Mouse (Mus musculus): ENCODE results near the gene Gm11214.

Gene Gm11214

DNA sequence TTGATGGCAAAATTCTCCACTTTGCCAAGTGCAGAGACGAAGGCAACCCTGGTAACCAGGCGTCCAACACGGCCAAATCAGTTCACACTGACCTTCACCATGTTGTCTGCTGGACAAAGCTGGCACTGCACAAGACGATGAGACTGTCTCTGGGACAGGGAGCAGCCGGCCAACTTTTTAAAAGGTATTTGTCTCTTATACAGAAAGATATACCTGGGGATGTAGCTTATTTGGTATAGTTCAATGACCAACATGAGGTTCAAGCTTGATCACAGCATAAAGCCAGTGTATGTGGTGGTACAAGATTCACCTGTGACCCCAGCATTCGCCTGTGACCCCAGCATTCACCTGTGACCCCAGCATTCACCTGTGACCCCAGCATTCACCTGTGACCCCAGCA, at the start of gene Gm11214:
TSS of gene Gm11214 (minus strand) at position 101 of the 400 bp plus-strand sequence.
- no peak for DNase-seq

DNA sequence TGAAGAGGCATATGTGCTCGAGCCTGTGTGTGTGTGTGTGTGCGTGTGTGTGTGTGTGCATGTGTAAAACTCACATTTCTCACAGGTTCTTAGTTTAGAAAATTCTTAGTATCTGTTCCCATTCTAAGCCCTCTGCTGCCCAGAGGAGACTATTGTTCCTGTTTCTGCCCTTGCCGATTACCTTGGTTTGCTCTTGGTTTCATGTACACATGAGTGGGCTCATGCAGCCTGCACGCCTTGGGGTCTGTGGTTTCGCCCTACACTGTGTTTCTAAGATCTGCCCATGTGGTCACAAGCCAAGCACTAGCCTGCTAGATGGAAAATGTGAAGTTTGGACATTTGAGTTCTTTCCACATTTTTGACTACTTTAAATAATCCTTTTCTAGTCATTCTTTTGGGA, 48.7 kb upstream of the Gm11214 start:
- DNase-seq, result no peak

DNA sequence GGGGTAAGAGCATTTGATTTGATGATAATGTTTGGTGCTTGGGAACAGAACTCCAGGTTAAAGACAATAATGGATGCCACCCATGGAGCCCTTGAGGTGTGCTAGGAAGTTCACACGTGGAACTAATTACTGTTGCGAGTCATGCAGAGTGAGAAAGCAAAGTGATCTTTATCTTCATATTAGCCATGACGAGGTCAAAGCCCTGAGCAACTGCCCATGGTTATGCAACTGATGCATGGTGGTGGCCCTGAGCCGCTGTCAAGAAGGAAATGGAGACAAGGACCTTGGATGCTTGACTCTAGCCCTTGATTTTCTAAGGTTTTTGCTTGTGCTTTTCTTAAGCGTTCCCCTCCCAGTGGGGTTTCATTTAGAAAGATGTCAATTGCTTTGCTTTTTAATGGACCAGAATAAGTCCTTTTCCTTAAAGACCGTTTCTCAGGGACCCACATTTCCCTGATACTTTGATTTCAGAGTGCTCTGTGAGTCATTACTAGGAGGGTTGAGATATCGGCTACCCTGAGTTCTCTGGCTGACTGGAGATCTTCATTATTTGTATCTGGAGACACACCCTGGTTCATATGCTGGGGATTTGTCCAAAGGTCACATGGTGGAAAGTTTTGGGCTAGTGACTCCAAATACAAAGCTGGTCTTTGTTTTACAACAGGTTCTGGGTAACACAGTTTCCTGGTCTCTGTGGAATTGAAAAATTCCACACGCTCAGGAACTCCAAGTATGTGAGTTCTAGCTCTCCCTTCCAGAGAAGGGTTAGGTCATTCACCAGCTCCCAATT, 47.4 kb upstream of the Gm11214 start:
- DNase-seq, result no peak

DNA sequence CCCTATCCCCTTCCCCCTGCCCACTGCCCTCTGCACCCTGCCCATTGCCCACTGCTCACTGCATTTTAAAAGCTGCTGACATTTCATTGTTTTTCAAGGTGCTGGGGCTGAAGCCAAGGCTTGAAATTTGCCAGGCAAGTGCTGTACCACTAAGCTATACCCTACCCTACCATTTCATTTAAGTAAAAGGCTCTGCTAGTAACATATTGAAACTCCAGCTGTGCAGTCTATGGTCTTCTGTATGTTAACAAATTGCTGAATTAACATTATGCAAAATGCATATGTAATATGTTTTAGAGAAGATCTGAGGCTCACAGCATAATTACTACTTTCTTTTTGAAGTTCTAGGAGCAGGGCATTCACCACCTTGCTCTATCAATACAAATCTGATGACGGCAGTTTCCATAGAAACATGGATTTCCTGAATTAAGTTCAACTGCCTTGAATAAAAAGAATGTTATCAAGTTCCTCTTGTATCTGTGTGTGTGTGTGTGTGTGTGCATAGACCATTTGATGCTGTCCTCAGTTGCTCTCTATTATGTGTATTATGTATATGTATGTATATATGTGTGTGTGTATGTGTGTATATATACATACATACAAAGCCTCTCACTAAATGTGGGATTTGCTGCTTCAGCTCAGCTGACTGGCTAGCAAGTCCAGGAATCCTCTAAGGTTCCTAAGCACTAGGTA, 43.2 kb upstream of the Gm11214 start:
- no peak for DNase-seq

DNA sequence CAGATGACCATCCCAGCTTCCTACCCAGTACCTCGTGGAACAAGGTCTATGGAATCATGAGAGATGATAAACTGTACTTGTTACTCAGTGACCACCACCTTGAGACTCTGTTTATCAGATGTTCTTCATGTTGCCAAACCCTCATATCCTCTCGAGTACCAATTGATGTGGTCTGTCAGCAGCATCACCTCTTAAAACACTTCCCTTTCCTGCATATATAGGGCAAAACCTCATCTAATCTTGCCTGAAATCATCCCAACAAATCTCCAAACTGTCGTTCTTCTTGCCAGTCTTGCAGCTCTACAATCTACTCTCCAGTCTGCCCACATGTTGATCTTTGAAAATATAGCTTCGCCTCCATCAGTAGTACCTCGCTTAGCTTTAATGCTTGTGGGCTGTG, 41.1 kb upstream of the Gm11214 start:
- no peak for DNase-seq

DNA sequence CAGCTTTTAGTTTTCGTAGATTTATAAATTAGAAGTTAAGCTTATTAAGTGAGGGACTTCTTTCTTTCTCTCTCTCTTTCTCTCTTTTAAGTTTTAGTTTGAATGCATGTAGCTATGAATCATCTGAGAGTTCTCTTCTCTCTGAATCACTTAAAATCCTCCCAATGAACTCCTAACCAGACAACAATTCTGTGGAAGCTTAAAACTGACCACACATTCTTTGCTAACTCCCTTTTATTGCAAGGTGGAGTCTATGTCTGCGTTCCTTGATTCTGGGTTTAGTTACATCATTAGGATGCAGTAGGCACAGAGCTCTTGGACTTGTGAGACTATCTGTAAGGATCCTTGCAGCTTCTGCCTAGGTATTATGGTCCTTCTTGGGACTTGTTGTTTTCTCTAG, 40.5 kb upstream of the Gm11214 start:
- no peak for DNase-seq

DNA sequence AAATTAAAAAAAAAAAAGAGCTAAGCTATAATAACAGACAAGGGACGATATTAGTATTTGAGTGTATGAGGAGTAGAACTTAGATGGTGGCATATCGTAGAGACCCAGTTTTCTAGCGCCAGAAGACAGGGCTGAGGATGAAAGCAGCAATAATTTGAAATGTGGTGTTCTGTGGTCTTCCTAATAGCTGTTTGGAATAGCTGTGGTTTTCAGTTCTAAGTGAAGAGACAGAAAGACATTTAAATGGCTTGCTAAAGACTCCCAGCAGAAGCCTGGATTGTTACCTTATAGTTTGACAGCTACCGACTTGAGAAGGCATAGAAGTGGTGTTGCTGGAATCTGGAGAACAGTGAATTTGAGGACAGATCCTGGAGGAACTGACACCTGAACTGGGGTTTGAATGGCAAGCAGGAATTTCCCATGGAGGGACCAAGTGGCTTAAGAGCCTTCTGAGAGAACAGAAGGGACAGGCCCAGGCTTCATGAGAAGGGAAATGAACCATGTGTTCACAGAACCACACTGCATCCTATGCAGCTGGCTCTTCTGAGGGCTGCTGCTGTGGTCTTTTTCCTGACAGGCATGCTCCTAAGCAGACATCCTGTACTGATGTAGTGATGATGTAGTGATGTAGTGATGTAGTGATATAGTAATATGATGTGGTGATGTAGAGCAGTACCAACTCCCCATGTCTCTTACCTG, 39.0 kb upstream of the Gm11214 start:
- no peak for DNase-seq

DNA sequence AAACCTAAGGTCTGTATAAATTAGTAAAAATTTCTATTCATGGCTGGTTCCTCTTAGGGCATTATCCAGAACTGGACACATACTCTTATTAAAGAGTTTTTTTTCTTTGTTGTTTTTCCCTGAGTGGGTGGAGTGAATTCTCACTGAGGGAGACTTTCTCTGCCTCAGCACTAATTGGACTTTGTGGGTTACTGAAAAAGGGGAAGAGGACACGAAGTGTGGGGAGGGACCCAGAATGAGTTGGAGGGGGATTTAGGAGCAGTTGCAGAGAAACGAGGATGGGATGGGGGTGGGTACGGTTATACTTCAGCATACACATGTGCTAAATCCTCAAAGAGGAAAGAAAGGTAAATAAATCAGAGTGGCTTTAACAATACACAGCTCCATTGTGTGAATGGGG, 36.6 kb upstream of the Gm11214 start:
- DNase-seq, result no peak

DNA sequence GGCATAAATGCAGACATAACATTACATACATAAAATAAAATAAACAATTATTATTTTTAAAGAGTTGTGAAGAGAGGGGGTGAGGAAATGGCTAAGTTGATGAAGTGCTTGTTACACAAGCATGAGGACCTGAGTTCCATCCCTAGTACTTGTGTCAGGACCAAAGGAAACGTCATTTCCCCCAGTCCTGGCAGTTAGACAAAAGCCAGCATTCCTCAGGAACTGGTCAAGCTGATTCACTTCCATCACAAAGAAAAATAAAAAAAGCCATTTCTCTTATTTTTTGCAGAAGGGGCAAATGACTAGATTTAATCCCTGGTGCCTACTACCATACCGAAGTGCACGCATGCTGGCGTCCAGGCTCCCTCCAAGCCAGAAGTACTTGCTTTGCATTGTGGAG, 33.7 kb upstream of the Gm11214 start:
- DNase-seq, result no peak

DNA sequence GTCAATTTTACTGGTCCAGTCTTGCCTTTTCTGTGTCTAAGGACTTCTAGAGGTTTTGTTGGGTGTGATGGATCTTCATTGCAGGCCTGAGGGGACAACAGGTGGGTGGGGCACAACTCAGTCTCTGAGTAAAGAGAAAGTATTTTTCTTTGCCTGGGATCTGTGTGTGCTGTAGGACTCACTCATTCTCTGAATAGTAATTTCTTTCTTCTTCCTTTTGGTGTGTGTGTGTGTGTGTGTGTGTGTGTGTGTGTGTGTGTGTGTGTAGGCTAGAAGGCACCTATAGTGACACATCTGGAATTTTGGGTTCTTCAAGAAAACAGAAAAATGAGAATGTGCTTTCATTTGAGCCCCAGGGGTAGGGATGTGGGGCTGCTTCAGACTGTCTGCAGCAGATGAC, 29.2 kb upstream of the Gm11214 start:
- DNase-seq, result peak in 1 of 2 experiments; percentile 75

DNA sequence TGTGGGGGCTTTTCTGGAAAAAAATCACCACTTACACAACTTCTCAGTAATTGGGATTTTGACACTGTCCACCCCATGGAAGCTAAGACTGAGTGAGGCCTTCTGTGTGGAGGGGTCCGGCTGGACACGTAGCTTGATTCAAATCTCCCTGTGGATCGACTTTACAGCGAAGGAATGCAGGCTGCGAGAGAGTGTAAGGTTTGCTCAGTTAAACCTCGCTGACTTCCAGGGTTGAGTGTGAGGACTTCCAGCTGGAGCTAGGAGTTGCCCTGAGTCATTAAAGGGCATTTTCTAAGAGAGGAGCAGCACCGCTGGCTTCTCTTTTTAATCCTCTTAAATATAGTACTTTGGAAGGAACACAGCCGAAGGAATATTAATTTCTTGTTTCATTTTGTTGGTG, 24.2 kb upstream of the Gm11214 start:
- peak in 1 of 2 experiments; percentile 3 for DNase-seq

DNA sequence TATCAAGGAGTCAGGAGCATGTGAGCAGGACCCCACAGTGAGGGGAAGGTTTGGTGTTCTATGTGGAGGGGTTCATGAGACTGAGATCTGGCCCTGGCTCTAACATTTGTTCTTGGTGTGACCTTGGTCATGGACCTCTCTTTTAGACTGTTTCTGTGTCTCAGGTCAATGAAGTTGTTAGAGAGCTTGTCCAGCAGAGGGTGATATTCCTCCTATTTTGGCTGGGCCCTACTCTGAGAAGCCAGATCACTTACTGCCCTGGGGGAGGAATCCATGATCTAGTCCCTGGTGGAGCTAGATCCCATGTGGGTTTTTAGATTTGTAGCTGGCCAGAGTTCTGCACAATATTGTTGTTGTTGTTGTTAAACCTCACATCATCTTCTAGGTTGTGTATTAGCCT, 23.0 kb upstream of the Gm11214 start:
- DNase-seq, result peak in 1 of 2 experiments; percentile 65

DNA sequence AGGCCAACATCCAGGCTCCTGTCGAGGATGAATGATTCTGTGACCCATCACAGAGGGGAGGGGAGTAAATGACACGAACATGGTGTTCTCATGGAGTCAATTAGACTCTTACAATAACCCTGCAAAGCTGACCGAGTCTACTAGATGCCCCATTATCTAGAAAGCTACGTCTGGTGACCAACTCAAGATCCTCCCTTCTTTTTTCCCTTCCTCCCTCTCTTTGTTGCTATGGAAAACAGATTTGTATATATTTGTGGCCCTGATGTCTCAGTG, 22.0 kb upstream of the Gm11214 start:
- no peak for DNase-seq

DNA sequence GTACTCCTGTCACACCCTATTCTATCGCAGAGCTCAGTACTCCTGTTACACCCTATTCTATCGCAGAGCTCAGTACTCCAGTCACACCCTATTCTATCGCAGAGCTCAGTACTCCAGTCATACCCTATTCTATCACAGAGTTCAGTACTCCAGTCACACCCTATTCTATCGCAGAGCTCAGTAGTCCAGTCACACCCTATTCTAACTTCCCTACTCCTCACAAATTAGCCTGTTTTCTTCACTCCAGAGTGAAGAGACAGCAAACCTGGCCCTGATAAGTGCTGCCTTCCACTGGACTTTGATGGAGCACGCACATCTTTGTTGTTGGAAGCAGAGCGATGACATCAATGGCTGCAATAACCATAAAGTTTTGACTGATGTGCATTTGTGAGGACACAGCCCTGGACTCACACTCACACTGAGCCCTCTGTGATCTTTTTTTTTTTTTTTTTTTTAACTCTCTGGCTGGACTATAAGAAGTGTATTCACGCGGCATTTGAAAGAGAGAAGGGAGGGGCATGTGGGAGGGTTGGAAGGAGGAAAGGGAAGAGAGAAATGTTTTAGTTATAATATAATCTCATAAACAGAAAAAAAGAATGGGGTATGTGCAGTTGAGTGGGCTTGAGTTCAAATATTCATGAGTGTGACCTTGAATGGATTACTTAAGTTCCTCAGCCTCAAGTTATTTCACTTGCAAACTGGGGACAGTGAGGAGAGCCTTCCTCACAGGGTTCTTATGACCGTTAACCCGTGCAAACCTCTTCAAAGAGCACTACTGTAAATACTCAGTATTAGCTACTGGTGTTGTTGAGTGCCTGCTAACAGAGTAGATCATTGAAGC, 21.5 kb upstream of the Gm11214 start:
- no peak for DNase-seq

DNA sequence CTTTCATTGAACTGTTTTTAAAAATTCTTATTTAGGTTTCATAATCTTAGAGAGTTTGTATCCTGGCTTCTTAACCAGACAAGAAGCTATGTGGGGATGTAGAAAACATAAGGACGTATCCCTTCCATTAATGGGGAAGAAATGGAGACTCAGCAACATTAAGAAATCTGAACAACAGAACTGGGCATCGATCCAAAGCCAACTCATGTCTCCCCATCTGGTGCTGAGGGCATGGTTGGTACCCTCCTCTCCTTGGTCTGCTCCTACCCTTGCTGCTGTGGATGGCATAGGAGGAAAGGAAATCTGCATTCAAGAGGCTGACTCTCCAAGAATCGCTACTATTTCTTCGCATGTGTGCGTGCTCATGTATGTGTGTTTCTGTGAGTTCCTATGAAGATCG, 20.5 kb upstream of the Gm11214 start:
- DNase-seq, result no peak

DNA sequence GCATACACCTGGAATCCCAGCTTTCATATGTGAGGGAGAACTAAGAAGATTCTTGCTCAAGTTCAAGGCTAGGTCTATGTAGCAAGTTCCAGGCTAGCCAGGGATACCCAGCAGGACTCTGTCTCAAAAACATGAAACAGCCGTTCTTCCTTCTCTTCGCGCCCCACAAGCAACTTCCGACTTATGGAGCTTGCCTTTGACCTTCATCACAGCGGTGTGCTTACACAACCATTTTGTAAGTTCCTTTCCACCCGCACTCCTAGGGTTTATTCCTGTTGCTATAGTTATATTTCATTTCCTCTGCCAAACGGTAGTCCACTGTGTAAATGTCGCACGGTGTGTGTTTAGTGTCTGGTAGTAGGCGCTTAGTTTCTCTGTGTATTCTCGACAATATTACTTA, 19.9 kb upstream of the Gm11214 start:
- DNase-seq, result no peak

DNA sequence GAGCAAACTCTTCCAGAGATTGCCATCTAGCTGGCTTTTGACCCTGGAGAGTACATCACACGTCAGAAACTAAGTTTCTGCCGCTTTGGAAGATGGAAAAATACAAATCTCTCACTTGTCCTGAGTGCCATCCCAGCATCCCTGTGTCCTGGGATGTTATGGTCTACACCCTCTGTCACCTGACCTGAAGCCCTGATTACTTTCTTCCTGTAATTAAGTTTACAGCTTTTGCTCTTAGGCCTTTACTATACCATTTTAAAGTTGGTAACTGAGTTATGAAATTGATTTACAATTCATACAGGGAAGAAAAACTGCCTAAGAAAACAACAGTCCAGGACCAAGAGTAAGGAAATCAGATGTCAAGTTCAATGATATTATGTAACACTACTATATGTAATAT, 19.3 kb upstream of the Gm11214 start:
- no peak for DNase-seq

DNA sequence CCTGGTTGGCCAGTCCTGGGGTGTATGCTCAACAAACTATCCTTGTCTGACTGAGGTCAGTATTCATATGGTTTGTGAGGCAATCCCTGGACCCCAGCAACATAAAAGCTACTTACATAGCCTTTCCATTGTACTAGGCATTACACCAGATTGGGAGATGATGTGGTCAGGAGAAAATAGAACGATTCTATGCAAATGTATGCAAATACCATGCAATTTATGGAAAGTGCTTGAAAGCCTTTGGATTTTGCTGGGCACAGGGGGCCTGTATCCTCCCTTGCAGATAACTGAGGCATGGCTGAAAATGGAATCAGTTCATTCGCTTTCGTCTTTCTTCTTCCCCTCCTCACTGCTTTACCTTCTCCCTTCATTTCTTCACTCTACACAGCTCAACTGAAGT, 18.4 kb upstream of the Gm11214 start:
- DNase-seq, result no peak

DNA sequence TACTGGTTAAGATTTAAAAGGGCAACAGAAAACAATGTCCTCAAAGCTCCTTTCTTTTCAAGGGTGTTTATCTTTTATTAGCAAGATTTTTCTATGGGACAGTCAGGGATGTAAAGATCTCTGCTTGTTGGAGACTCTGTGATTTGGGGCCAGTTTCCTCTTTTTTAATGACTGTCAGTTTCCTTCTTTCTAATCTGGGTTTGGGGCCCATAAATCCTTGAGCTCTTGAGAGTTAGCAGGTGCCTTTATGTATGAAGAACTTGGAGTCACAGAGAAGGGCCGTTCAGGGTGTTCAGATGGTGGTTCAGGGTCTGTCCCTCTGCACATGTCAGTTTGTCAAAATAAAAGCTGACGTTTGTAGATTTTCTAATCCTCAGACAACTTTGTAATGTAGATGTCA, 11.9 kb upstream of the Gm11214 start:
- DNase-seq, result no peak

DNA sequence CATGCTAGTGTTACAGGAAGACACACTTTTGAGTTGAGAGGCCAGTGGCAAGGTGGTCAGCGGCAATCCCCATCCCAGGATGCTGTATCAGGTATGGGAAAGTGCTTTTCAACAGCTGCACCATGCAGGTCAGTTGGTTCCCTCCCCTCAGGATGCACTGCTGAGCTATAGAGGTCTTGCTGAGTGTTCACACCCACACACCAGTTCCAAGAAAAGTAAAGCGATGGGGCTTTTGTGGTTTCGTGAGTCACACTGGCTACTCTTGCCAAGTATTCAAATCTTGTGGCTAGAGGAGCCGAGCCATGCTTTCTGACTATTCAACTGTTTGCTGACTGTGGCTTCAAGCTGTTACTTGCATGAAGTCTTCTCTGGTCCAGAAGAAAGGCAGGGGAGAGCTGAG, 5.1 kb upstream of the Gm11214 start:
- no peak for DNase-seq

DNA sequence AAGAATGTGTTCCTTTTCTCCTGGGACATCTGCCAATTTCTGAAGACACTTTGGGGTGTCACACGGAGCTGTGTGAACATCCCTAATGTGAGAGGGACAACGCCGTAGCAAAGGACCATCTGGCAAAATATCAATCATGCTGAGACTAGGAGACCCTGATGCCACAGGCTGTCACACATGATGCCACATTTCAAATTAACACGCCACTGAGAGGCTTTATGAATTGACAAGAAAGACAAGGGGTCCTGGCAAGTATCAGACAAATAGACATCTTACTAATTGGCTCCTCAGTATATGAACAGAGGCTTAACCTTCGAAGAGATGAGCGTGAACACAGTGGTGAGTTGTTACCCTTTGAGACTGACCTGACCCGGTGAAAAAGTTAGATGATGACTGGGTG, 2.6 kb upstream of the Gm11214 start:
- no peak for DNase-seq

DNA sequence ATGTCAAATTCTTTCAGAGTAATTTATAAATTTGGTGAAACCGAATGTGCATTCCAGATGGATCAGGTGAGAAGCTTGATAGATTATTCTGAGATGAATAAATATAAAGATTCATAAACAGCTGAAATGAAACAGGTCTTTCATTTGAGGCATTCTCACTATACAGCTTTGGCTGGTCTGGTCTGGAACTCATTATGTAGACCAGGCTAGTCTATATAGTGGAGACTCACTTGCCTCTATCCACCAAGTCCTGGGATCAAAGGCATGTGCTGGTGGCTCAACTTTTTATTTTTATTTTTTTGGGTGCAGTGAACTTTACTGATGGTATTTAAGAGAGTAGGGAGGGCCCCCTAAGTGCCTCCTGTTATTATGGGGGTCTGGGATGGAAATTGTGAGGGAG, 1.3 kb downstream of the Gm11214 start:
- no peak for DNase-seq

DNA sequence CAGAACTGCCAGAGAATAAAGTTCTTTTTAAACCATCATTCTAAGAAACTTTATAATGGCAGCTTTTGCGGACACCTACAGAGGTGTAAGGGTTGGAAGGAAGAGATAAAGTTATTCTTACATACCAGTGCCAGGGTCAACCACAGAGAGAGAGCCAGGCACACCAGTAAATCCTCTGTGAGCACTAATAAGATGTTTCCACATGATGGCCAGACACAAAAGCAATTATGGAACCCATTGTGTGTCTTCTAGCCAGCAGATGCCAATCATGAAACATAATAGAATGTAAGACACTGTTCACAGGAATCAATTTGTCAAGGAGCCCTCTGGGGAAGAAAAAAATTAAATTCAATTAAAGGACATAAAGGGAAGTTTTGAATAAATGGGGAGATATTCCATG, 1.8 kb downstream of the Gm11214 start:
- DNase-seq, result no peak

All from kidney, postnatal 25 days (tissue).